Mouse (Mus musculus): Measurements from ENCODE around the gene Skap2. TPM values are rescaled to one million over a fixed set of nuclear protein-coding genes. Genes with fewer than 3 reads are reported as not detected.

The Skap2 gene
- total RNA-seq, 1 experiment from 2014 or later = 127 TPM

DNA sequence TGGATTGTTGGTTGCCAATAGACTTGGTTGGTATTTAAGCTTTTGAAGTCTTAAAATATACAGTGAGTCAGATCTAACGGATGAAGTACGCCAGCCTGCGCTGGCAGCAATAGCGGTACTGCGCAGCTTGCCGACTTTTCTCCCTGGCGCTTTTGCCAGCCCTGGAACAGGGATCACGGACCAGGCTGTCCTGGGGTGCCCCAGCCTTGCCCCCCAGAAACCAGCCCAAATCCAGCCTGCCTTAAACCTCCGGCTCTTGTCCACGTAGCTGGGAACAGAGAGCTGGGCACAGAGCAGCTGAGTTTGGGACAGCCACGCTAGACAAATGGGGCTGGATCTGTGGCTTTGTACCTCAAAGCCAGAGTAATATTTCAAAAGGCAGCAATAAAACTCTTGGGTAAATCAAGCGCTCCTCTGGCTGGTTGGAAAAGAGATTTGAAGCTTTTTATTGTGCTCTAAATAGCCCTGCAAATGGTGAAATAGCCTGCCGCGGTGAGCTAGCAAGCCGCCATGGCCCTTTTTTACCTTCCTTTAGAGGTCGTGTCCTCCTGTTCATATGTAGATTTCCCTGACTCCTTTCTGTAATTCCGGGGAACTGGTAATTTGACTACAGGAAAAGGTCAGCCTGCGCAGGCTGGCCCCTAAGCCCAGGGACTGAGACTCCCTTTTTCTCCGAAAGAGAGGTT, 6.2 kb downstream of the Skap2 start:
- peak; percentile 36; the same call in 1 of the 2 replicates for ATAC-seq (replicated peaks; ENCODE audit: low read depth, poor library complexity, severe bottlenecking)

DNA sequence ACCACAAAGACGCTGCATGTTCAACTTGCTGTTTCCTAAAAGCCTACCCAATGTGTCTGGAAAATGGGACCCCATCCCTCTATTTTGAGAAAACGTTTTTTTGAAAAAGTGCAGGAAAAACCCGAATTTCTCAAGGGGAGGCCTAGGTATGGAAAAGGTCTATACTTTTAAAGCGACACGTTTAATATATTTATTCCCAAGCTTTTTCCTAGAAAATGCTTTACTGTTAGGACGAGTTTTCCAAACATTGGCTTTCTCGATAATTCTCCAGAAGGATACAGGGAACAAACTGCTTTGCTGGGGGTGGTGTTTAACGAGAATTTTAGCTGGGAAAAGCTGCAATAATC, 6.8 kb downstream of the Skap2 start:
- ATAC-seq (replicated peaks; ENCODE audit: low read depth, poor library complexity, severe bottlenecking) = no peak

DNA sequence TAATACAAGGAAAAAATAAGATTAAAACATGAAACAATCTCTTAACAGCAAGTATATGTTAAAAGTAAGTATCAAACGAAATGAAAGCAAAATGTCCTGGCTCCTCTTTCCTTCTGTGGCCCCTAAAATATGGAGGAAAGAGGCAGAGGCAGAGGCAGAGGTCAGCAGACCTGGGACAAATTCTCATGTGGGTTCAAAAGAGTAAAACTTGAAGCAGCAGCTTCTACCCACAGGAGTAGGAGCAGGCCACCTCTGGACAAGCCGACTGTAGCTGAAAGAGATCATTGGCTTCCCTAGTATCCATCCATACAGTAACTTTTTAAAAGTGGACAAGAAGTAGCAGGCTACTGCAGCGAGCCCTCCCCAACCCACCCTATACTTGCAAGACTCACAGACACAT, 7.4 kb downstream of the Skap2 start:
- ATAC-seq (replicated peaks; ENCODE audit: low read depth, poor library complexity, severe bottlenecking) = no peak

- 0 out of 2 replicates have a peak, but pooled peaks have one; percentile 45 for ATAC-seq (replicated peaks; ENCODE audit: low read depth, poor library complexity, severe bottlenecking)
These were observed 9.7 kb downstream of the Skap2 start for GRCm38 (mm10) chr6:52002676-52003075.

GRCm38 (mm10) chr6:51999157-51999478, 13.2 kb downstream of the Skap2 start:
- ATAC-seq (replicated peaks; ENCODE audit: low read depth, poor library complexity, severe bottlenecking) = no peak

DNA sequence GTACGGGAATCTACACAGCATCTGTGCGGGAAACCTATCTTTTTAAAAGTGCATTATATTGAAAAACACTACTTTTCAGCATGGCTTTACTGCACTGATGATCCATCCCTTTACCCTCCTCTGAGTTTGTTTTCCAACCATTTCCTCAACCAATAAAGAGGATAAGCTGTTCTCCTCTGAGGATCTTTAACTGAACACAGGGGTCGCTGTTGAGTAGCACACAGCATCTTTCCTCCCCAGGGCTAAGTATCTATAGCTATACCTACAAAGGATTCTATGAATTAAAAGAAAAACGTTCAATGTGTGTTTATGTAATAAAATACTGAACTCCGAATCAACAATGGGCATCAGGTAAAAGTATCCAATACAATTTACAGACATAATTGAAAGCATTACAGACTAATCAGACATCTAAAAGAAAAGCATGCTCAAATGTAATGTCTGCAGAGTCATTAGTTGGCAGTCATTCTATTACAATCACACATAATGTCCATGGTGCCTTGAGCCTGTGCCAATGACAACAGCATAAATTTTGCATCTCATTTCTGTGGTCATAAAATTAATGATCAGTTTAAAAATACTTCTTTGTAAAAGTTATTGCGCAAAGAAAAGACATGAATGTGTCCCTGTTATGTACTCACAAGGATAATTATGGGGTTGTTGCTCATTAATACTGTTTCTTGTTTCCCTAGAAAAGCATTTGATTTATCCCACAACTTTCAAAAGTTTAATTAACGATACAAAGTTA, 13.8 kb downstream of the Skap2 start:
- ATAC-seq (replicated peaks; ENCODE audit: low read depth, poor library complexity, severe bottlenecking) = peak; percentile 63; the same call in 1 of the 2 replicates

- no peak for ATAC-seq (replicated peaks; ENCODE audit: low read depth, poor library complexity, severe bottlenecking)
These were observed 24.4 kb downstream of the Skap2 start for GRCm38 (mm10) chr6:51987999-51988398.

- ATAC-seq (replicated peaks; ENCODE audit: low read depth, poor library complexity, severe bottlenecking) = no peak
These were observed 34.7 kb downstream of the Skap2 start for GRCm38 (mm10) chr6:51977638-51978037.

- no peak for ATAC-seq (replicated peaks; ENCODE audit: low read depth, poor library complexity, severe bottlenecking)
These were observed 36.6 kb downstream of the Skap2 start for GRCm38 (mm10) chr6:51975751-51976150.

DNA sequence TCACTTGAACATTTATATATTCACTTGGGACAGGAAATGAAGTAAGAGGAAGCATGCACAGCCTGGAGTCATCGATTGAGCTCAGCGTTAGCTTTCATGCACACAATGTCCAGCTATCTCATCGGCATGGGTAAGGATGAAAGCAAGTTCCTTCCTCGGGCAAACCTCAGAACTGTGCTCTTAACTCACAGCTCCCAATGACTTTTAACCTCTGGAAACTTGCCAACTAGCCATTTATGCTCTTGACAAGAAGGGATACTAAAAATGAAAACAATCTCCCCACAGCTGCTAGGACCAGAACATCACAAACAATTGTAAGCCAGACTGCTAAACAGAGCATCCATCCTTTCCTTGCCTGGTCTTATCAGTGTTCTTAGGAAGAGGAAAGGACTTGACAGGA, 53.4 kb downstream of the Skap2 start:
- ATAC-seq (replicated peaks; ENCODE audit: low read depth, poor library complexity, severe bottlenecking) = no peak

- no peak for ATAC-seq (replicated peaks; ENCODE audit: low read depth, poor library complexity, severe bottlenecking)
These were observed 56.1 kb downstream of the Skap2 start for GRCm38 (mm10) chr6:51956048-51956792.

- ATAC-seq (replicated peaks; ENCODE audit: low read depth, poor library complexity, severe bottlenecking) = no peak
These were observed 64.7 kb downstream of the Skap2 start for GRCm38 (mm10) chr6:51947661-51948060.

GRCm38 (mm10) chr6:51944916-51945315, 67.4 kb downstream of the Skap2 start:
- no peak for ATAC-seq (replicated peaks; ENCODE audit: low read depth, poor library complexity, severe bottlenecking)

- no peak for ATAC-seq (replicated peaks; ENCODE audit: low read depth, poor library complexity, severe bottlenecking)
These were observed 78.4 kb downstream of the Skap2 start for GRCm38 (mm10) chr6:51933998-51934397.

DNA sequence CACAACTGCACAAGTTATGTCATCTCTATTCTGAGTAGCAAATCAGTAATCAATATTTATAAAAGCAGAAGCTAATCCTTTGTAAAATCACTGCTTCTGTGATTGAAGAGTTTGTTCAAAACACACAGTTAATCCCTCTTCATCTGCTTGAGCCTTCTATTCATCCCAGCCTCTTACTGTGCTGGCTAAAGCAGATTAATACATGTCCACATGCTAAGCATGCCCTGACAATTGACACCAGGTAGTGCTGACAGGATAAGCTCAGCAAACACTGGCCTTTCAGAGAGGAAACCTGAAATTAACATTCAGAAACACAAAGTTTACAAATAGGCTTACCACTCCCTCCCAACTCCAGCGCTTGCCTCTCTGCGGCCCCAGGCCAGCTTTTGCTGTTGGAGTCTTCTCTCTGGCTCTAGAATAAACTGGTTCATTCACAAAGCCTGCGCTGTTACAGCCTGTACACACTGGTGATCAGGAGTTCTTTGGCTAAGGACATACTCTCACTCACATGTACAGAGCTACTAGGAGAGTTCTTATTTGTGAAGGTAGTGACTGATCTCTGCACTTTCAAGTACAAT, 79.2 kb downstream of the Skap2 start:
- ATAC-seq (replicated peaks; ENCODE audit: low read depth, poor library complexity, severe bottlenecking) = no peak

DNA sequence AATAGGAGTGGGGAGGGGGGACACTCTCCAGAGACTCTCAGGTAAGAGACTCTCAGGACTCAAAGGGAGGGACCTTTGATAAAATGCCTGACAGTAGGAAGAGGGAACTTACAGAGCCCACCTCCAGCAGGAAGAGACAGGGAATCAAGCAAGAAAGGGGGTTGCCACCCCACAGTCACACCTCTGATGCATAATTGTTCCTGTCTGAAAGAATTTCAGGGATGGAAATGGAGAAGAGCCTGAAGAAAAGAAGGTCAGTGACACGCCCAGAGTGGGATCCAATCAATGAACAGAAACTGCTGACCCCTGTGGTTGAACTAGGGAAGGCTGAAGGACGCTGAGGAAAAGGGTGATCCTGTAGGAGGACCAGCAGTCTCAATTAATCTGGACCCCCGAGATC, 85.2 kb downstream of the Skap2 start:
- ATAC-seq (replicated peaks; ENCODE audit: low read depth, poor library complexity, severe bottlenecking) = no peak

DNA sequence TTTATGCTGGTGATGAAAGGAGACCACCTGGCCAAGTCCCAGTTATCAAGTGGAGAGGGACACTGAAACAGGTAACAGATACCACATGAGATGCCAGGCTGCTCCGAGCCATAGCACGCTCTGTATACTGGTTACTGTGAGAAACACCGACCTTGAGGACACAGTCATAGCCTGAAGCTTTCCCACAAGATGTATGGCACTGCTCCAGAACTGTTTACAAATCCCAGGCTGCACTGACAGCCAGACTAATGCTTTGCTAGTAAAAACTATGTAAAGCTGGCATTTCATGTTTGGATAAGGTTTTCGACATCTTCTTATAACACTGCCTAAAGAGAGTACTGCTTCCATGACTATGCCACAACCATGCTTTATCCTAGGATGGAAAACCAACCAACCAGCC, 90.5 kb downstream of the Skap2 start:
- ATAC-seq (replicated peaks; ENCODE audit: low read depth, poor library complexity, severe bottlenecking) = no peak

- no peak for ATAC-seq (replicated peaks; ENCODE audit: low read depth, poor library complexity, severe bottlenecking)
These were observed 103.9 kb downstream of the Skap2 start for GRCm38 (mm10) chr6:51908495-51908894.

GRCm38 (mm10) chr6:51905659-51906058, 106.7 kb downstream of the Skap2 start:
- no peak for ATAC-seq (replicated peaks; ENCODE audit: low read depth, poor library complexity, severe bottlenecking)

DNA sequence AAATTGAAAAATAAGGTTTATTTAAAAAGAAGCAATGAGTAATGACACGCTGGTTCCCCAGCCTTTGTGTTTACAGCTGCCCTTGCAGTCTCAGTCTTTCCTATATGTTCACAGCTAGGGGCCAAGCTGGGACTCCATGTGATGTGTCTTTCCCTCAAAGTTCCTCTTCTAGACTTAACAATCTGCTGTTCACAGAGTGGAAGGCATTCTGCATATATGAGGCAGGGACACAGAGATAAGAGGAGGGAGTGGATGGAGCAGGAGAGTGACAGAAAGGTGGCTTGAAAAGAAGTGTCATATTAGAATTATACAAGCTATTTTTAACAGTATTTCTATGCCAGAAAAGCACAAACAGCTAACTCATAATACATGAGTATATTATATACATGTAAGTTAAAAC, 110.8 kb downstream of the Skap2 start:
- no peak for ATAC-seq (replicated peaks; ENCODE audit: low read depth, poor library complexity, severe bottlenecking)
